Mouse (Mus musculus): ENCODE measurements at regions not wholly inside any gene's neighbourhood (a gene's known extent, or its start where the extent isn't known, plus 50 kb on each side); places are given as distances from the start of the nearest gene placed in this dataset.
A peak's percentile ranks its signal among the peaks of the same experiment; 100 is the strongest.

DNA sequence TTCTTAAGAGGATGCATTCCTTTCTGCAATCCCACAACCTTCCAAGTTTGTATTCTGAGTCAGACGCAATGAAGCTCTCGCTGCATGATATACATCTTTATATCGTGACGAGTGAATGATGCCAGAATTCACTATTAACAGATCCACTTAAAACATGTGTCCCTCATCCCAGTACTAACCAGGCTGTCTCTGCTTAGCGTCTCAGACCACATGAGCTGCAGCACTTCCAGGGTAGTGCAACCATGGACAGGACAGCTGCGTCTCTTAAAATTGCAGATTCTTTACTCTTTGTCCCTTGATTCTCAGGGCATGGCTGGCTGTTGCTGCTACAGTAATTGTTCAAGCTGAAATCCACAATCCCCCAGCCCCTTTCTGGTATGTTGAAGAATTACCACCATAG lies 491.9 kb downstream of the Dcdc2c start:
- ATAC-seq (replicated peaks; ENCODE audit: insufficient number of reproducible peaks, insufficient read depth, low FRiP score, low read depth), result no peak
- no peaks in the 10 kb centered on the region for H3K9me3 ChIP-seq (replicated peaks)
- no peak overlapping the region for H3K9ac ChIP-seq
- no peak overlapping the region for H3K27ac ChIP-seq
- H3K4me3 ChIP-seq, result no peak overlapping the region
- no peaks in the 10 kb centered on the region; the same call in 1 of the 2 replicates for H3K4me1 ChIP-seq (replicated peaks)
- no peak overlapping the region for H3K4me2 ChIP-seq
- H3K27me3 ChIP-seq, result no peaks in the 10 kb centered on the region
- H3K36me3 ChIP-seq, result no peaks in the 10 kb centered on the region
- WGBS, result 50% methylated on average over 6 of the region's 6 CpGs

GRCm38 (mm10) chr12:28055518-28056280 lies 496.5 kb downstream of the Dcdc2c start:
- no peaks in the 10 kb centered on the region for H3K27me3 ChIP-seq
- no peak overlapping the region for H3K9ac ChIP-seq
- H3K36me3 ChIP-seq, result no peaks in the 10 kb centered on the region
- WGBS, result 33% methylated on average over 4 of the region's 4 CpGs
- no peak overlapping the region for H3K4me2 ChIP-seq
- no peak overlapping the region for H3K4me3 ChIP-seq
- H3K27ac ChIP-seq, result no peak overlapping the region
- no peaks in the 10 kb centered on the region for H3K9me3 ChIP-seq (replicated peaks)
- H3K4me1 ChIP-seq (replicated peaks), result no peaks in the 10 kb centered on the region; the same call in 1 of the 2 replicates
- peak; percentile 72; the same call in 1 of the 2 replicates for ATAC-seq (replicated peaks; ENCODE audit: insufficient number of reproducible peaks, insufficient read depth, low FRiP score, low read depth)

- Histone ChIP-seq H3K27me3 (no peaks in the 10 kb centered on the region), H3K4me3 (no peak overlapping the region), H3K9me3 (replicated peaks) (no peaks in the 10 kb centered on the region), H3K4me1 (replicated peaks) (no peaks in the 10 kb centered on the region; the same call in 1 of the 2 replicates), H3K27ac (no peak overlapping the region), H3K36me3 (no peaks in the 10 kb centered on the region), H3K9ac (no peak overlapping the region), H3K4me2 (no peak overlapping the region)
- 89% methylated on average over 11 of the region's 11 CpGs for WGBS
- no peak for ATAC-seq (replicated peaks; ENCODE audit: insufficient number of reproducible peaks, insufficient read depth, low FRiP score, low read depth)
These were observed 497.8 kb downstream of the Dcdc2c start for GRCm38 (mm10) chr12:28054444-28054843.

DNA sequence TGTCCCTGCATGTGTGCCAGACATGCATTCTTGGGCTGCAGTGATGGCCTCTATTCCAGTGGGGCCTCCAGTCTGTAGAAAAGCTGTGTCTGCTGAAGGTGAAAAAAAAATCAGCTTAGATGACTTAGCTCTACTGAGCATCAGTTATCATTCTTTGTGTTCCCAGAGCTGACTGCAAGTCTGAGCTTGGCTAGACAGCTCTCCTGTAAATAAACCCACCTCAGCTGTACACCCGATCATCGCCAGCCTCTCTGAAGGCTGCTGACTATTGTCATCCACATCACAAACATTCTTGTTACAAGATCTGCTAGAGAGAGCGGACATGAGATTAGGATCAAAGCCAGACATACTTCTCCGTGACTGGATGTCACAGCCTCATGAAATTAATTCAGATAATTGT lies 504.2 kb downstream of the Dcdc2c start:
- ATAC-seq (replicated peaks; ENCODE audit: insufficient number of reproducible peaks, insufficient read depth, low FRiP score, low read depth), result no peak
- Histone ChIP-seq H3K36me3 (no peaks in the 10 kb centered on the region), H3K4me3 (no peak overlapping the region), H3K9ac (no peak overlapping the region), H3K4me2 (no peak overlapping the region), H3K27me3 (no peaks in the 10 kb centered on the region), H3K4me1 (replicated peaks) (no peaks in the 10 kb centered on the region), H3K27ac (no peak overlapping the region), H3K9me3 (replicated peaks) (no peaks in the 10 kb centered on the region)
- 56% methylated on average over 4 of the region's 4 CpGs for WGBS

- ATAC-seq (replicated peaks; ENCODE audit: insufficient number of reproducible peaks, insufficient read depth, low FRiP score, low read depth), result no peak
- Histone ChIP-seq H3K9me3 (replicated peaks) (no peaks in the 10 kb centered on the region), H3K4me1 (replicated peaks) (no peaks in the 10 kb centered on the region), H3K36me3 (no peaks in the 10 kb centered on the region), H3K4me3 (no peak overlapping the region), H3K4me2 (no peak overlapping the region), H3K9ac (no peak overlapping the region), H3K27me3 (no peaks in the 10 kb centered on the region), H3K27ac (no peak overlapping the region)
- WGBS, result 71% methylated on average over 7 of the region's 7 CpGs
These were observed 513.9 kb downstream of the Dcdc2c start for GRCm38 (mm10) chr12:28038161-28038911.

GRCm38 (mm10) chr12:27999170-27999569 lies 553.0 kb downstream of the Dcdc2c start:
- no peak overlapping the region for H3K4me2 ChIP-seq
- WGBS, result 60% methylated on average over 2 of the region's 2 CpGs
- H3K4me1 ChIP-seq (replicated peaks), result no peaks in the 10 kb centered on the region; the same call in 1 of the 2 replicates
- H3K27ac ChIP-seq, result no peak overlapping the region
- no peak overlapping the region for H3K4me3 ChIP-seq
- H3K9me3 ChIP-seq (replicated peaks), result no peaks in the 10 kb centered on the region
- no peaks in the 10 kb centered on the region for H3K27me3 ChIP-seq
- no peak for ATAC-seq (replicated peaks; ENCODE audit: insufficient number of reproducible peaks, insufficient read depth, low FRiP score, low read depth)
- no peak overlapping the region for H3K9ac ChIP-seq
- no peaks in the 10 kb centered on the region for H3K36me3 ChIP-seq

DNA sequence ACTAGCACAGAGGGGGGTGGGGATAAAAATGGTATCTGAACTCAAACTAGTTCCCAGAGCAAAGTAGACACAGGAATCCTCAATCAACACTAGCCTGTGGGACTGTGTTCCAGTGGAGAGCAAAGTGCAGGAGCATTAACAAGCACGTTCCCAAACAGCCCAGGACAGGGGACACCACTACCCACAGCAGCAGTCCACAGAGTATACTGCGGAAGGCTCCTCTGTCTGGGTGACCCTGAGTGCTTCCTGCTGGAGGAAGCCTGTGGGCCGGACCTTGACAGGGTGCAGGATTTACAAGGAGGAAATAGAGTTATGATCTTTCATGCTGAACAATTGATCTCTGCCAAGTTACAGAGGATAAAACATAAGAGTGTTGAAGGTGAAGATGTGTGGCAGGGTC lies 560.0 kb downstream of the Dcdc2c start:
- Histone ChIP-seq H3K4me2 (no peak overlapping the region), H3K9me3 (replicated peaks) (no peaks in the 10 kb centered on the region), H3K27ac (no peak overlapping the region), H3K4me3 (no peak overlapping the region), H3K4me1 (replicated peaks) (no peaks in the 10 kb centered on the region), H3K36me3 (no peaks in the 10 kb centered on the region), H3K27me3 (no peaks in the 10 kb centered on the region), H3K9ac (no peak overlapping the region)
- 0 out of 2 replicates have a peak, but pooled peaks have one; percentile 67 for ATAC-seq (replicated peaks; ENCODE audit: insufficient number of reproducible peaks, insufficient read depth, low FRiP score, low read depth)
- WGBS, result 39% methylated on average over 3 of the region's 3 CpGs

- no peak for ATAC-seq (replicated peaks; ENCODE audit: insufficient number of reproducible peaks, insufficient read depth, low FRiP score, low read depth)
- Histone ChIP-seq H3K4me2 (no peak overlapping the region), H3K4me1 (replicated peaks) (no peaks in the 10 kb centered on the region), H3K27ac (no peak overlapping the region), H3K4me3 (no peak overlapping the region), H3K27me3 (no peaks in the 10 kb centered on the region), H3K9ac (no peak overlapping the region), H3K36me3 (no peaks in the 10 kb centered on the region), H3K9me3 (replicated peaks) (no peaks in the 10 kb centered on the region)
- 92% methylated on average over 3 of the region's 3 CpGs for WGBS
These were observed 567.8 kb downstream of the Dcdc2c start for GRCm38 (mm10) chr12:27984261-27984841.

GRCm38 (mm10) chr12:27978257-27978931 lies 573.8 kb downstream of the Dcdc2c start:
- no peaks in the 10 kb centered on the region for H3K4me1 ChIP-seq (replicated peaks)
- no peak for ATAC-seq (replicated peaks; ENCODE audit: insufficient number of reproducible peaks, insufficient read depth, low FRiP score, low read depth)
- H3K36me3 ChIP-seq, result no peaks in the 10 kb centered on the region
- no peaks in the 10 kb centered on the region for H3K27me3 ChIP-seq
- H3K9ac ChIP-seq, result no peak overlapping the region
- H3K4me3 ChIP-seq, result no peak overlapping the region
- H3K9me3 ChIP-seq (replicated peaks), result no peaks in the 10 kb centered on the region
- no peak overlapping the region for H3K27ac ChIP-seq
- H3K4me2 ChIP-seq, result no peak overlapping the region
- 65% methylated on average over 8 of the region's 8 CpGs for WGBS

DNA sequence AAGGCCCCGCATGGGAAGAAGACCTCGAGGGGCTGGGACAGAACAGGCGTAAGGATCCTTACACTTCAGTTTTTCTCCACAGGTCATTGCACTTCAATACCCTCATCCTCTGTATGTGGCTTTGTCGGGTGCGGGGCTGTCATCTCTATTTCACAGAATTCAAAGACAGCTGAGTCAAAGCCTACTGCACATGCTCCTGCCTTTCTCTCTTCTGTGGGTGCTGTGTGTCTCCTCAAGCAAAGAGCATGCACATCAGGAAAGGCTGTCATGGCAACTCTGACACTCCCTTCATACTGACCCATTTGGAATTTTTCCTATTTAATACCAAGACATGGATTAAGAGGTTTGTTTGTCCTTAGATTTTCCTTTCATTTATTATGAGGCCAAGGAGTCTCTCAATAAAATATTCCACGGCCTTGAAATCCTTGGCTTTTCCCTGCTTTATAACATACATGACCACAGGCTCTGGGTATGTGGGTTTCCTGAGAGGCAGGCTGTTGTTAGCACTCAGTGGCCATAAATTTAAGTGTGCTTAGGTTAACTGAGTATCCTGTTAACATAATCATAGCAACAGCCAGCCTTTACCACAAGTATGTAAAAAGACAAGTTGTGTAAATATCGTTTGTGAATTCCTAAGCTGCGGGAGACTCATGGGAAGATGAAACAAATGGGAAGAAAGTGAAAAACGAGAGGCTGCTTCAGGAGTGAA lies 574.5 kb downstream of the Dcdc2c start:
- no peaks in the 10 kb centered on the region for H3K4me1 ChIP-seq (replicated peaks)
- H3K4me2 ChIP-seq, result no peak overlapping the region
- ATAC-seq (replicated peaks; ENCODE audit: insufficient number of reproducible peaks, insufficient read depth, low FRiP score, low read depth), result no peak
- 73% methylated on average over 9 of the region's 9 CpGs for WGBS
- H3K27ac ChIP-seq, result no peak overlapping the region
- H3K9me3 ChIP-seq (replicated peaks), result no peaks in the 10 kb centered on the region
- no peaks in the 10 kb centered on the region for H3K36me3 ChIP-seq
- no peak overlapping the region for H3K9ac ChIP-seq
- H3K27me3 ChIP-seq, result no peaks in the 10 kb centered on the region
- no peak overlapping the region for H3K4me3 ChIP-seq

GRCm38 (mm10) chr12:27962908-27963307 lies 589.3 kb downstream of the Dcdc2c start:
- no peak overlapping the region for H3K4me2 ChIP-seq
- H3K9ac ChIP-seq, result no peak overlapping the region
- no peaks in the 10 kb centered on the region for H3K9me3 ChIP-seq (replicated peaks)
- no peak for ATAC-seq (replicated peaks; ENCODE audit: insufficient number of reproducible peaks, insufficient read depth, low FRiP score, low read depth)
- no peak overlapping the region for H3K27ac ChIP-seq
- WGBS, result 64% methylated on average over 3 of the region's 3 CpGs
- H3K4me1 ChIP-seq (replicated peaks), result peaks cover 8% of the 10 kb centered on the region
- H3K4me3 ChIP-seq, result no peak overlapping the region
- no peaks in the 10 kb centered on the region for H3K27me3 ChIP-seq
- H3K36me3 ChIP-seq, result no peaks in the 10 kb centered on the region
